Mouse (Mus musculus) ES-E14 (cell line): ENCODE measurements around the gene Tmem114.

ENCODE experiments used
- CHD2 ChIP-seq: IDR thresholded peaks from 2 replicates; pipeline ENCODE4 v1.6.1; 2014; ENCODE audit warnings: mild to moderate bottlenecking, low read depth, low read length, inconsistent platforms
- HCFC1 ChIP-seq: IDR thresholded peaks from 2 replicates; pipeline ENCODE4 v1.6.1; 2012; ENCODE audit warnings: low read length, inconsistent platforms, borderline replicate concordance; ENCODE audit not compliant: insufficient read depth
- ZC3H11A ChIP-seq: IDR thresholded peaks from 2 replicates; pipeline ENCODE4 v1.6.1; 2012; ENCODE audit warnings: low read depth, mild to moderate bottlenecking, inconsistent platforms, low read length, borderline replicate concordance
- ZNF384 ChIP-seq: IDR thresholded peaks from 2 replicates; pipeline ENCODE4 v1.6.1; 2012; ENCODE audit warnings: low read depth, low read length, inconsistent platforms

DNA sequence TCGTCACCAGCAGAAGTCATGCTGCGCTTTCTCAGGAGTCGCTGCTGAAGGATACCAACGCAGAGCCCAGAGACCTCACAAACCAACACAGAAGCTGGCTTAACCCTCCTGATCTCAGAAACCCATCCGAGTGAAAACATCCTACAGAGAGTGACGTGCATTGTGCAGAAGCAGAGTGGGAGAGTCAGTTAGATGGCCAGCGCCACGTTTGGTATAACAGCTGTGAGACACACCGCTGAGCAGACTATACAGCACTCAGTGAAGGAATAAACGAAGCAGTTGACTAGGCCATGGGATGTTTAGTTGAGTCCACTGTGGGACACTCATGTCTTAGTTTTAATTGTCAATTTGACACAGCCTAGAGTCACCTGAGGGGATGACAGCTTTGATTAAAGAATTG, 40.2 kb downstream of the Tmem114 start:
- no peak for TF ChIP-seq HCFC1
- no peak for TF ChIP-seq ZNF384
- no peak for TF ChIP-seq ZC3H11A
- TF ChIP-seq CHD2: no peak
